Mouse (Mus musculus): ENCODE measurements around the gene Cnr1.

DNA sequence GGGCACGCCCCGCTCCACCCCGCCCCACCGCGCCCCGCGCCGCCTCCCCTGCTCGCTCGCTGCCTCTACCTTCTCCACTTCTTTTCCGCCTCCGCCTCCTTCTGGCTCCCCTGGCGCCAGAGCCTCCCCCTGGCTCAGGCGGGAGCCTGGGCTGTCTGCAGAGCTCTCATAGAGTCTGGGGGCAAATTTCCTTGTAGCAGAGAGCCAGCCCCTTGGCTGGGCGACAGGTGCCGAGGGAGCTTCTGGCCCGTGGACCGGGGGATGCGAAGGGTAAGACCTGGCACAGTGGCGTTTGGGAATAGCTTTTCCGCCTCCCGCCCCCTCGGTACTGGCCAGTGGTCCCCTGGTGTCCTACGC, 474 bp downstream of the Cnr1 start:
- TF ChIP-seq POLR2A (IDR thresholded peaks at IDR 0.05; ENCODE audit: borderline replicate concordance, extremely low read depth, low read depth, low read length), result no peak
- no peak for TF ChIP-seq CTCF (IDR thresholded peaks at IDR 0.05; ENCODE audit: insufficient read depth, low read length)

Data from lung, adult 2 months (tissue).